ENCODE assay signal across 30 mouse cellular contexts in the genomic region with DNA sequence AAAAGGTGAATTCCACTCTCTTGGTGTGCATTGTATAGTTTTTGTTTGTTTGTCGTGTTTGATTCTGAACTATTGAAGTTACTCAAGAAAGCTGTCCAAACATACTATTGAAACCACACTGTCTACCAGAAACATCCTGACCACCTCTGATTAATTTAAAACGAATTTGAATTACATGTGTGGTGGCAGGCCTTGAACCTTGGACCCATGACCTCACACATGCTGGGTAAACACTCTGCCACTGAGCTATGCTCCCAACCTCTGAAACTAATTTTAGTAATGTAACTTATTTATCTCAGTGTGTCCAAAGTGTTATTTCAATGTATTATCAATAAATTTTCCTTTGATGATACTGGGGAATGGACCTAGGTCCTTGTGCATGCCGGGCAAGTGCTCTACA. TPM values are rescaled to one million over a fixed set of nuclear protein-coding genes. Genes with fewer than 3 reads are reported as not detected.
A peak's percentile ranks its signal among the peaks of the same experiment; 100 is the strongest.
DNase-seq lines count a peak whose midpoint lies in the region; ATAC-seq and TF ChIP-seq lines count a peak whose summit lies in the region.
"Had no signal": no experiment of that assay in that cellular context is flagged by ENCODE, and none has a peak within 500 bp of the region (broad histone marks: within the 10 kb centered on the region; RNA-seq: fewer than 3 reads in every experiment).

No protein-coding gene starts in this region.

- H3K4me1 ChIP-seq in liver, adult 2 months (ENCODE audit: control insufficient read depth, insufficient read depth, low read length), result peaks cover 44% of the 10 kb centered on the region
- H3K4me1 ChIP-seq in stomach, postnatal 0 days (replicated peaks; ENCODE audit: control insufficient read depth, insufficient read depth), result peaks cover 3% of the 10 kb centered on the region; the same call in 1 of the 2 replicates
- H3K4me1 ChIP-seq: forebrain, embryonic 13.5 days; hindbrain, embryonic 12.5 days; hindbrain, embryonic 15.5 days had no signal

- ATAC-seq in stomach, postnatal 0 days (ENCODE audit: low FRiP score, low TSS enrichment), result no peak
- ATAC-seq: CD4-positive, CD25-positive, alpha-beta regulatory T cell, adult 4 months; forebrain, embryonic 13.5 days; forebrain, embryonic 16.5 days had no signal

- H3K27me3 ChIP-seq in liver, adult 2 months (ENCODE audit: control insufficient read depth, insufficient read depth, low read length), result no peaks in the 10 kb centered on the region
- H3K27me3 ChIP-seq in stomach, postnatal 0 days (ENCODE audit: control insufficient read depth, insufficient read depth, low read length), result no peaks in the 10 kb centered on the region
- H3K27me3 ChIP-seq: forebrain, embryonic 13.5 days; hindbrain, embryonic 12.5 days; hindbrain, embryonic 15.5 days had no signal

- H3K9ac ChIP-seq in liver, adult 2 months (ENCODE audit: low read depth, low read length), result no peak overlapping the region
- no peak overlapping the region for H3K9ac ChIP-seq in stomach, postnatal 0 days (ENCODE audit: low read length)
- H3K9ac ChIP-seq: forebrain, embryonic 13.5 days; hindbrain, embryonic 12.5 days; hindbrain, embryonic 15.5 days had no signal

- TF ChIP-seq CTCF in liver, adult 2 months (IDR thresholded peaks at IDR 0.05; ENCODE audit: low read depth, low read length), result no peak
- no peak for TF ChIP-seq CTCF in stomach, postnatal 0 days (IDR thresholded peaks at IDR 0.05; ENCODE audit: low read depth)

- peaks cover 41% of the 10 kb centered on the region for H3K36me3 ChIP-seq in liver, adult 2 months (ENCODE audit: control insufficient read depth, insufficient read depth, low read length)
- peaks cover 15% of the 10 kb centered on the region; the same call in 1 of the 2 replicates for H3K36me3 ChIP-seq in stomach, postnatal 0 days (ENCODE audit: control insufficient read depth, insufficient read depth, low read length)
- H3K36me3 ChIP-seq: forebrain, embryonic 10.5 days; hindbrain, embryonic 12.5 days; hindbrain, embryonic 15.5 days had no signal

- TF ChIP-seq EP300 in stomach, postnatal 0 days (optimal IDR thresholded peaks at IDR 0.05), result no peak

- TF ChIP-seq POLR2A in liver, adult 2 months (IDR thresholded peaks at IDR 0.05; ENCODE audit: extremely low read depth, insufficient read depth, low read length), result no peak

- 15% methylated on average over 3 of the region's 3 CpGs for WGBS in liver, adult 2 months
- 71% methylated on average over 3 of the region's 3 CpGs for WGBS in stomach, postnatal 0 days

- H3K4me2 ChIP-seq in stomach, postnatal 0 days (replicated peaks; ENCODE audit: low read depth), result no peak overlapping the region
- H3K4me2 ChIP-seq: forebrain, embryonic 13.5 days; heart, embryonic 11.5 days; hindbrain, embryonic 12.5 days; hindbrain, embryonic 15.5 days had no signal

- DNase-seq in kidney, adult 8-10 months, result peak; percentile 46 to 47
- no peak for DNase-seq in kidney, postnatal 4 days
- peak; percentile 97 for DNase-seq in liver, adult 2 months (ENCODE audit: extremely low read depth, low read depth, low spot score)
- DNase-seq in liver, result no peak
- peak; percentile 35 for DNase-seq in stomach, postnatal 0 days (ENCODE audit: low spot score)
- DNase-seq in frontal cortex, postnatal 10 days (ENCODE audit: low spot score in 2 of 2), result no peak
- DNase-seq: adrenal gland, postnatal 10 days; adrenal gland, postnatal 36 days; cerebellum, adult 18-20 months; cerebellum, adult 9-10 months; cerebellum, postnatal 14 days; gastrocnemius, postnatal 14 days; heart, adult 11 months had no signal

- H3K4me3 ChIP-seq in liver, adult 2 months (ENCODE audit: insufficient read depth, low read depth, low read length), result no peak overlapping the region
- no peak overlapping the region for H3K4me3 ChIP-seq in stomach, postnatal 0 days (ENCODE audit: low read depth, low read length)
- H3K4me3 ChIP-seq: forebrain, embryonic 10.5 days; forebrain, embryonic 13.5 days; gastrocnemius, adult 2 months; hindbrain, embryonic 12.5 days; hindbrain, embryonic 15.5 days had no signal

- H3K27ac ChIP-seq in liver, adult 2 months (replicated peaks; ENCODE audit: insufficient read depth, low read depth, low read length), result peak overlapping the region; percentile 78
- H3K27ac ChIP-seq in stomach, postnatal 0 days (replicated peaks), result no peak overlapping the region
- H3K27ac ChIP-seq: forebrain, embryonic 10.5 days; forebrain, embryonic 13.5 days; gastrocnemius, adult 2 months; hindbrain, embryonic 12.5 days; hindbrain, embryonic 15.5 days had no signal

- no peaks in the 10 kb centered on the region for H3K9me3 ChIP-seq in stomach, postnatal 0 days (ENCODE audit: control insufficient read depth, low read length)
- H3K9me3 ChIP-seq: forebrain, embryonic 10.5 days; forebrain, embryonic 13.5 days; hindbrain, embryonic 12.5 days; hindbrain, embryonic 15.5 days had no signal

- peaks cover 36% of the 10 kb centered on the region; the same call in 1 of the 2 replicates for H3K79me2 ChIP-seq in liver, adult 2 months (ENCODE audit: control insufficient read depth, insufficient read depth, low read length)

RNA-seq across cellular contexts. Expression of gene Trim25, which starts 8.4 kb away (rescaled TPM):
- total RNA-seq in liver, adult 2 months (2014; rRNA removed), result 16.2 and 24.1 TPM in 2 replicates
- polyA plus RNA-seq in liver, adult 2 months (2012; rRNA removed), result 29.3 and 32.1 TPM in 2 replicates
- 28.3 and 29.5 TPM in 2 replicates for polyA plus RNA-seq in stomach, postnatal 0 days (2015; fragmentation: Nextera tagmentation; extraction: Ambion mirVana)

RNA-seq across cellular contexts. Expression of gene Coil, which starts 37.5 kb away (rescaled TPM):
- 2.6 and 2.7 TPM in 2 replicates for total RNA-seq in liver, adult 2 months (2014; rRNA removed)
- polyA plus RNA-seq in liver, adult 2 months (2012; rRNA removed), result 1.6 and 2.7 TPM in 2 replicates
- 5.9 and 6.2 TPM in 2 replicates for polyA plus RNA-seq in stomach, postnatal 0 days (2015; fragmentation: Nextera tagmentation; extraction: Ambion mirVana)

RNA-seq across cellular contexts. Expression of gene Elobl, which starts 40.9 kb away (rescaled TPM):
- not detected in 2 replicates for total RNA-seq in liver, adult 2 months (2014; rRNA removed)
- 1.2 TPM in 1 of 2 replicates, not detected in the other for polyA plus RNA-seq in liver, adult 2 months (2012; rRNA removed)
- not detected in 2 replicates for polyA plus RNA-seq in stomach, postnatal 0 days (2015; fragmentation: Nextera tagmentation; extraction: Ambion mirVana)
- total RNA-seq: adrenal gland, postnatal 10 days; adrenal gland, postnatal 36 days; gastrocnemius, adult 2 months; gastrocnemius, postnatal 14 days; gastrocnemius, postnatal 4 days; heart, adult 8-10 months; heart, postnatal 25 days; hematopoietic stem cell, adult 5-6 weeks had no signal
- polyA plus RNA-seq: C2C12; CD4-positive, CD25-positive, alpha-beta regulatory T cell, adult 4 months; embryonic facial prominence, embryonic 11.5 days; embryonic facial prominence, embryonic 14.5 days; forebrain, embryonic 10.5 days; forebrain, embryonic 13.5 days; forebrain, embryonic 16.5 days; heart, embryonic 11.5 days; heart, embryonic 14.5 days; heart, postnatal 0 days; hindbrain, embryonic 12.5 days; hindbrain, embryonic 15.5 days had no signal

RNA-seq across cellular contexts. Expression of gene Scpep1, which starts 52.3 kb away (rescaled TPM):
- total RNA-seq in liver, adult 2 months (2014; rRNA removed), result 27.9 and 32.8 TPM in 2 replicates
- 22.5 and 27.6 TPM in 2 replicates for polyA plus RNA-seq in liver, adult 2 months (2012; rRNA removed)
- polyA plus RNA-seq in stomach, postnatal 0 days (2015; fragmentation: Nextera tagmentation; extraction: Ambion mirVana), result 67.2 and 67.8 TPM in 2 replicates

RNA-seq across cellular contexts. Expression of gene Dgke, which starts 59.1 kb away (rescaled TPM):
- 0.74 and 1.1 TPM in 2 replicates for total RNA-seq in liver, adult 2 months (2014; rRNA removed)
- 0.49 and 0.69 TPM in 2 replicates for polyA plus RNA-seq in liver, adult 2 months (2012; rRNA removed)
- 1.9 and 2.2 TPM in 2 replicates for polyA plus RNA-seq in stomach, postnatal 0 days (2015; fragmentation: Nextera tagmentation; extraction: Ambion mirVana)

Comparison
In these comparisons a context has a peak if more than half of its experiments do, and no peak if none do; other contexts are left out.
1. DNase-seq: peak in kidney, adult 8-10 months (2 of 2), liver, adult 2 months (single experiment) and stomach, postnatal 0 days (single experiment); none in kidney, postnatal 4 days (0 of 2), liver (single experiment) and frontal cortex, postnatal 10 days (0 of 2).